Mouse (Mus musculus): ENCODE data around the gene Gm28230.

DNA sequence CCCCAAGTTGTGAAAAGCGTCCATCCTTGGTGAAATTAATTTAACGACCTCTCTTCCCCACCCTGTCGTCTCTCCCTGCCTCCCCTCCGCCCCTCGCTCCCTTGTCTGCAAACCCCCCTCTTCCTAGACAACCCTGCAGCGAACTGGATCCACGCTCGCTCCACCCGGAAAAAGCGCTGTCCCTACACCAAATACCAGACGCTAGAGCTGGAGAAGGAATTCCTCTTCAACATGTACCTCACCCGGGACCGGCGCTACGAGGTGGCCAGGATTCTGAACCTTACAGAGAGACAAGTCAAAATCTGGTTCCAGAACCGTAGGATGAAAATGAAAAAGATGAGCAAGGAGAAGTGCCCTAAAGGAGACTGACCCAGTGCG, 27.5 kb upstream of the Gm28230 start:
- no peak for TF ChIP-seq CTCF (IDR thresholded peaks at IDR 0.05)
- no peak for TF ChIP-seq POLR2A (IDR thresholded peaks at IDR 0.05; ENCODE audit: insufficient read depth, low read depth, low read length)
